Mouse (Mus musculus) CH12.LX (cell line): Measurements from ENCODE around the gene Trdmt1. TPM values are rescaled to one million over a fixed set of nuclear protein-coding genes. Genes with fewer than 3 reads are reported as not detected.

Experiments
- DNase-seq: peaks from one replicate; pipeline ENCODE4 v3.0.0-alpha.2; 2013; ENCODE audit errors: extremely low read depth
- H3K27ac ChIP-seq: 2 replicates; pipeline ENCODE4 v1.5.1; 2012; ENCODE audit warnings: low read depth, mild to moderate bottlenecking, control low read depth, moderate library complexity; ENCODE audit not compliant: insufficient read depth
- H3K27me3 ChIP-seq: replicated peaks from 2 replicates; pipeline ENCODE3; 2012; ENCODE audit warnings: inconsistent platforms
- H3K36me3 ChIP-seq, 2 experiments: replicated peaks in 1 of 2; 2 replicates each; pipeline versions ENCODE3 to v1.6.1; 2012; ENCODE audit warnings: inconsistent platforms in 1 of 2, low read length in 1 of 2, mild to moderate bottlenecking in 1 of 2, mixed read lengths in 1 of 2, moderate library complexity in 1 of 2; ENCODE audit not compliant: control insufficient read depth in 1 of 2, insufficient read depth in 1 of 2
- H3K4me1 ChIP-seq, 2 experiments: 2 replicates each; pipeline ENCODE4 v1.6.1; 2012; ENCODE audit warnings: inconsistent platforms in 1 of 2, moderate library complexity in 1 of 2; ENCODE audit not compliant: insufficient read depth in 2 of 2, control insufficient read depth in 1 of 2
- H3K4me2 ChIP-seq: 2 replicates; pipeline ENCODE4 v1.6.1; 2012; ENCODE audit warnings: low read depth, mild to moderate bottlenecking, control low read depth; ENCODE audit not compliant: poor library complexity, insufficient read depth, severe bottlenecking
- H3K4me3 ChIP-seq, 3 experiments: fragments of 150-350 bp in 1 of 3; sonication (generic) in 1 of 3; replicated peaks in 1 of 3; 2 replicates each; pipeline versions ENCODE3 to v1.5.1; 2011 to 2012; ENCODE audit warnings: low read depth in 2 of 3, low read length in 2 of 3, mild to moderate bottlenecking in 2 of 3, moderate library complexity in 2 of 3, control low read depth in 1 of 3, improper control_type of control experiment in 1 of 3, inconsistent platforms in 1 of 3, mixed read lengths in 1 of 3; ENCODE audit not compliant: poor library complexity in 1 of 3
- H3K79me2 ChIP-seq: replicated peaks from 2 replicates; pipeline ENCODE4 v1.6.1; 2012; ENCODE audit warnings: mild to moderate bottlenecking, moderate library complexity; ENCODE audit not compliant: control insufficient read depth, poor library complexity, insufficient read depth, severe bottlenecking; ENCODE audit errors: extremely low read depth
- H3K9ac ChIP-seq: 2 replicates; pipeline ENCODE4 v1.6.1; 2012; ENCODE audit warnings: low read depth, mild to moderate bottlenecking, control low read depth, moderate library complexity; ENCODE audit not compliant: insufficient read depth
- H3K9me3 ChIP-seq: replicated peaks from 2 replicates; pipeline ENCODE3; 2012; ENCODE audit warnings: low read length, inconsistent platforms, mixed read lengths
- CHD1 ChIP-seq: IDR thresholded peaks from 2 replicates; pipeline ENCODE4 v1.6.1; 2012; ENCODE audit warnings: low read depth, low read length, improper control_type of control experiment, inconsistent platforms
- CHD2 ChIP-seq: IDR thresholded peaks from 2 replicates; pipeline ENCODE4 v1.6.1; 2011; ENCODE audit warnings: low read length, improper control_type of control experiment
- CTCF ChIP-seq, 2 experiments: IDR thresholded peaks in 1 of 2; conservative IDR thresholded peaks in 1 of 2; 2 replicates each; pipeline ENCODE4 v1.5.1; 2011 to 2012; ENCODE audit warnings: low read depth in 2 of 2, low read length in 2 of 2, improper control_type of control experiment in 1 of 2, inconsistent platforms in 1 of 2, mild to moderate bottlenecking in 1 of 2, moderate library complexity in 1 of 2
- E2F4 ChIP-seq: IDR thresholded peaks from 2 replicates; pipeline ENCODE4 v1.6.1; 2011; ENCODE audit warnings: low read depth, low read length, improper control_type of control experiment; ENCODE audit not compliant: insufficient replicate concordance
- ELF1 ChIP-seq: IDR thresholded peaks from 2 replicates; pipeline ENCODE4 v1.6.1; 2014; ENCODE audit warnings: low read depth, mild to moderate bottlenecking, inconsistent platforms, low read length, improper control_type of control experiment
- EP300 ChIP-seq: IDR thresholded peaks from 2 replicates; pipeline ENCODE4 v1.6.1; 2011; ENCODE audit warnings: low read length, improper control_type of control experiment
- ETS1 ChIP-seq: conservative IDR thresholded peaks from 2 replicates; pipeline ENCODE4 v1.6.1; 2012; ENCODE audit warnings: low read depth, mild to moderate bottlenecking, inconsistent platforms, low read length, improper control_type of control experiment, moderate library complexity
- GABPA ChIP-seq: IDR thresholded peaks from 2 replicates; pipeline ENCODE4 v1.6.1; 2012; ENCODE audit warnings: low read depth, low read length, improper control_type of control experiment, inconsistent platforms; ENCODE audit not compliant: insufficient replicate concordance
- IRF4 ChIP-seq: IDR thresholded peaks from 2 replicates; pipeline ENCODE4 v1.6.1; 2014; ENCODE audit warnings: low read depth, mild to moderate bottlenecking, inconsistent platforms, low read length, improper control_type of control experiment
- JUN ChIP-seq: IDR thresholded peaks from 2 replicates; pipeline ENCODE4 v1.6.1; 2011; ENCODE audit warnings: low read depth, mild to moderate bottlenecking, low read length, improper control_type of control experiment, moderate library complexity; ENCODE audit not compliant: insufficient read depth
- JUND ChIP-seq: conservative IDR thresholded peaks from 2 replicates; pipeline ENCODE4 v1.6.1; 2011; ENCODE audit warnings: low read depth, low read length, improper control_type of control experiment
- KAT2A ChIP-seq: IDR thresholded peaks from 2 replicates; pipeline ENCODE4 v1.6.1; 2012; ENCODE audit warnings: low read length, improper control_type of control experiment, inconsistent platforms; ENCODE audit not compliant: insufficient replicate concordance
- MAFK ChIP-seq: IDR thresholded peaks from 2 replicates; pipeline ENCODE4 v1.6.1; 2011; ENCODE audit warnings: low read length, improper control_type of control experiment; ENCODE audit not compliant: insufficient replicate concordance
- MAX ChIP-seq: IDR thresholded peaks from 2 replicates; pipeline ENCODE4 v1.6.1; 2011; ENCODE audit warnings: low read length, improper control_type of control experiment
- MAZ ChIP-seq: IDR thresholded peaks from 2 replicates; pipeline ENCODE4 v1.6.1; 2012; ENCODE audit warnings: low read depth, mild to moderate bottlenecking, inconsistent platforms, low read length, improper control_type of control experiment, moderate library complexity
- MXI1 ChIP-seq: IDR thresholded peaks from 2 replicates; pipeline ENCODE4 v1.6.1; 2011; ENCODE audit warnings: mild to moderate bottlenecking, low read depth, low read length, improper control_type of control experiment
- MYC ChIP-seq: IDR thresholded peaks from 2 replicates; pipeline ENCODE4 v1.6.1; 2011; ENCODE audit warnings: low read depth, mild to moderate bottlenecking, improper control_type of control experiment, low read length
- NELFE ChIP-seq: IDR thresholded peaks from 2 replicates; pipeline ENCODE4 v1.6.1; 2011; ENCODE audit warnings: low read depth, low read length, improper control_type of control experiment
- NRF1 ChIP-seq: IDR thresholded peaks from 2 replicates; pipeline ENCODE4 v1.6.1; 2014; ENCODE audit warnings: low read depth, mild to moderate bottlenecking, inconsistent platforms, low read length, improper control_type of control experiment, moderate library complexity
- POLR2A ChIP-seq: IDR thresholded peaks from 2 replicates; pipeline ENCODE4 v1.6.1; 2011; ENCODE audit warnings: low read depth, mild to moderate bottlenecking, improper control_type of control experiment, low read length
- RAD21 ChIP-seq: IDR thresholded peaks from 2 replicates; pipeline ENCODE4 v1.6.1; 2011; ENCODE audit warnings: low read depth, mild to moderate bottlenecking, low read length, improper control_type of control experiment, moderate library complexity
- RCOR1 ChIP-seq: conservative IDR thresholded peaks from 2 replicates; pipeline ENCODE4 v1.6.1; 2012; ENCODE audit warnings: low read depth, mild to moderate bottlenecking, inconsistent platforms, low read length, improper control_type of control experiment
- TBP ChIP-seq: conservative IDR thresholded peaks from 2 replicates; pipeline ENCODE4 v1.6.1; 2011; ENCODE audit warnings: low read depth, low read length, improper control_type of control experiment
- TCF12 ChIP-seq: IDR thresholded peaks from 2 replicates; pipeline ENCODE4 v1.6.1; 2014; ENCODE audit warnings: low read depth, mild to moderate bottlenecking, inconsistent platforms, low read length, improper control_type of control experiment
- UBTF ChIP-seq: IDR thresholded peaks from 2 replicates; pipeline ENCODE4 v1.6.1; 2012; ENCODE audit warnings: low read depth, mild to moderate bottlenecking, inconsistent platforms, low read length, improper control_type of control experiment, moderate library complexity
- USF2 ChIP-seq: conservative IDR thresholded peaks from 2 replicates; pipeline ENCODE4 v1.6.1; 2011; ENCODE audit warnings: low read depth, low read length, improper control_type of control experiment
- ZC3H11A ChIP-seq: IDR thresholded peaks from 2 replicates; pipeline ENCODE4 v1.6.1; 2012; ENCODE audit warnings: low read depth, mild to moderate bottlenecking, inconsistent platforms, low read length, improper control_type of control experiment
- dilution Hi-C: fragments of 300-500 bp; cut with MboI; formaldehyde crosslinking; loops from 2 replicates; pipeline ENCODE4 v1.14.3; 2020; ENCODE audit warnings: low sequenced_read_pairs; ENCODE audit not compliant: extremely low pct_unique_long_range_greater_than_20kb, extremely low pct_ligation_motif_present
- in situ Hi-C: fragments of 300-500 bp; cut with MboI; formaldehyde crosslinking; loops from 3 replicates; pipeline ENCODE4 v1.14.3; 2019; ENCODE audit warnings: low sequenced_read_pairs, low pct_ligation_motif_present, low pct_unique_long_range_greater_than_20kb, mixed read lengths
- polyA plus RNA-seq: library from polyadenylated mRNA; unstranded; fragments of >175 nt; gene quantifications from 2 replicates; pipeline ENCODE4 v1.2.1, GENCODE M21; 2012; ENCODE audit warnings: low read depth; ENCODE audit not compliant: insufficient read length
- total RNA-seq, 2 experiments: library from RNA; depleted of rRNA; stranded (reverse); fragments of 300-350 nt in 1 of 2; fragments of >200 nt in 1 of 2; gene quantifications; 2 replicates each; pipeline ENCODE4 v1.2.3; 2012 to 2014

Trdmt1 gene
- total and polyA plus RNA-seq, 3 experiments = 8.8 to 29.8 (median 11.2) TPM

DNA sequence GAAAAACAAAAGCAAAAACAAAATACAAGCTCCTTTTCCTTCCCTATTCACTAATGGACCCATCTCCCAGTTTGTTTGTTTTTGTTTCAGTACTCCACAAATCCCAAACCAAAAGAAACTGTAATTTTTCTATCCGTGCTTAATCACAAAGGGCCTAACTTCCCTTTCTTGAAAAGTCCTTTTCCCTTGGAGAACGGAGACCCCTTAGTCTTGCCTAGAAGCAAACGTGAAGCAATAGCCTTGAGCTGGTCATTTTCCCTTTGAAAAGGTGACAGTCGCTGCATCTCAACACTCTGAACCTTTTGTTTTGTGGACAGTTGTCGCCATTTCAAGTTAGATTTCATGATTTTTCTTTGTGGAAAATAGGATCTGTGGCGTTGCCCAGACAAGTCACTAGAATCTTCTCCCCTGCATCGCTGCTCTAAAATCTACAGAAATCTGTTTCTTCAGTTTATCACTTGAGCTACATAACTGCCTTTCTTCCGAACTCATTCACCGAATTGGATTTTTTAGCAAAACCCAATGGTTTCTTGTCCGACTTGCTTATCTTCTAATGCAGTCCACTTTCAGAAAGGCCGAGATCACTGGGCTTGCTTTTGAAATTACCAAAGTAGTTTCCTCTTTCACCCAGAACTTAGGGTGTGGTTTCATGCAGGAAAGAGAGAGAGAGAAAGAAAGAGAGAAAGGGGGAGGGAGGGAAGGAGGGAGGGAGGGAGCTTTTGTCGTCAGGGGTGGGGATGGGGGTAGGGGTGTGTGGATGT is 28.4 kb upstream of the Trdmt1 start:
- peak overlapping the region; percentile 98 for H3K4me2 ChIP-seq
- peak; percentile 67 for DNase-seq
- peak overlapping the region; percentile 68 to 73 (median 72) for H3K4me3 ChIP-seq
- H3K4me1 ChIP-seq = peaks cover 11 to 49% of the 10 kb centered on the region in 2 experiments
- TF ChIP-seq TCF12 (no peak), TBP (0 out of 2 replicates have a peak, but pooled peaks have one; percentile 43), NRF1 (no peak), MYC (0 out of 2 replicates have a peak, but pooled peaks have one; percentile 39), ETS1 (no peak), CHD2 (peak; percentile 34; the same call in 1 of the 2 replicates), POLR2A (no peak; the same call in 1 of the 2 replicates), NELFE (no peak; the same call in 1 of the 2 replicates), MAFK (no peak), USF2 (no peak), UBTF (no peak), CTCF (conservative IDR thresholded peaks at IDR 0.05 in 1 of 2, IDR thresholded peaks at IDR 0.05 in 1 of 2; ENCODE audit: low read depth in 2 of 2, low read length in 2 of 2) (no peak), EP300 (0 out of 2 replicates have a peak, but pooled peaks have one; percentile 14), JUN (no peak), GABPA (no peak), RCOR1 (no peak), MAZ (peak; percentile 65; the same call in 1 of the 2 replicates), JUND (no peak), E2F4 (no peak), CHD1 (peak; percentile 76; the same call in 1 of the 2 replicates), ZC3H11A (no peak), ELF1 (no peak), RAD21 (no peak), IRF4 (0 out of 2 replicates have a peak, but pooled peaks have one; percentile 45), KAT2A (no peak), MXI1 (no peak), MAX (no peak)
- H3K27ac ChIP-seq = peak overlapping the region; percentile 33
- in situ Hi-C loops (loop anchor here (10.0 kb wide), 2 partner anchors 168 to 202 kb away; no protein-coding TSS in a partner anchor), dilution Hi-C loops (no loop called here)
- H3K9ac ChIP-seq = peak overlapping the region; percentile 84
- no peaks in the 10 kb centered on the region for H3K27me3 ChIP-seq
- H3K36me3 ChIP-seq = peaks cover 0 to 10% of the 10 kb centered on the region in 2 experiments
- H3K79me2 ChIP-seq = no peaks in the 10 kb centered on the region
- H3K9me3 ChIP-seq = no peaks in the 10 kb centered on the region
